Mouse (Mus musculus) cerebellum, adult 9-11 months (tissue): ENCODE measurements around the gene Gdpd5.

Source experiments
- DNase-seq: peaks from one replicate; pipeline ENCODE4 v3.0.0; 2022

Gdpd5 gene

DNA sequence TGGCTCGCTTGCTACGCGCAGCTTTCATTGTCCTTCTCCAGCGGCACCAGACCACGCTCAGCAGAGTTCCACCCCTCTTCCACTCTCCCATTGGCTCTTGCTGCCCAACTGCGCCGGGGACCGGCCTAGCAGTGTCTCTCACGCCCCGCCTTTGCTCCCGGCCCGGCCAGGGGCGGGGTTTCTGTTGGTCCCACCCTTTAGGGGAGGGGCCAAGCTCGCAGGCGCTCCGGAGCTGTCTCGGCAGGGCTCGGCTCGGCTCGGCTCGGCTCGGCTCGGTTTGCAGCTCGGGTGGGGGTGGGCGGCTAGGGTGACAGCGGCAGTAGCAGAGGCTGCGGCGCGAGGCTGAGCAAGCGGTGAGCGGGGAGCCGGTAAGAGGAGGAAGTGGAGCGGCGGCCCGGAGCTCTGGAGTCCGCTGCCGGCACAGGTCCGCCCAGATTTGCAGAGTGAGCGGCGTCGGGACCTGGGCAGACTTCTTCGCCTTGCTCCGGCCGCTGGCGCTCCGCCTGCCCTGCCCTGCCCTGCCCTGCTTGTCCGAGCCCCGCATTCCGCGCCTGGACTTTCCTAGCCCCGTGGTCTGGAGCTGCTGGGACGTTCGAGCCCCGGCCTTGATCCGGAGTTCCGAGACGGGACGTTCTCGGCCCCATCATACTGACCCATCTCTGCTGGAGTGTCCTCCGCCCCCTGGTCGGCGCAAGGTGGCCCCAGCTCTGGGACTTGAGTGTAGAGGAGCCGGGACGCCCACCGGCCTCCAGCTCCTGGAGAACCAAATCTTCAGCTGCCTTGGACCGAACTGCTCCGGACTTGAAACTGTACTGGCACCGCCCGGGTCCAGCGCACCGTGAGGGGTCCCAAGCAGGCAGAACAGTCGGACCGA is at the start of gene Gdpd5:
Gene Gdpd5 (plus strand): TSS at position 201 of the 874 bp plus-strand sequence.
- peak; percentile 98 for DNase-seq

DNA sequence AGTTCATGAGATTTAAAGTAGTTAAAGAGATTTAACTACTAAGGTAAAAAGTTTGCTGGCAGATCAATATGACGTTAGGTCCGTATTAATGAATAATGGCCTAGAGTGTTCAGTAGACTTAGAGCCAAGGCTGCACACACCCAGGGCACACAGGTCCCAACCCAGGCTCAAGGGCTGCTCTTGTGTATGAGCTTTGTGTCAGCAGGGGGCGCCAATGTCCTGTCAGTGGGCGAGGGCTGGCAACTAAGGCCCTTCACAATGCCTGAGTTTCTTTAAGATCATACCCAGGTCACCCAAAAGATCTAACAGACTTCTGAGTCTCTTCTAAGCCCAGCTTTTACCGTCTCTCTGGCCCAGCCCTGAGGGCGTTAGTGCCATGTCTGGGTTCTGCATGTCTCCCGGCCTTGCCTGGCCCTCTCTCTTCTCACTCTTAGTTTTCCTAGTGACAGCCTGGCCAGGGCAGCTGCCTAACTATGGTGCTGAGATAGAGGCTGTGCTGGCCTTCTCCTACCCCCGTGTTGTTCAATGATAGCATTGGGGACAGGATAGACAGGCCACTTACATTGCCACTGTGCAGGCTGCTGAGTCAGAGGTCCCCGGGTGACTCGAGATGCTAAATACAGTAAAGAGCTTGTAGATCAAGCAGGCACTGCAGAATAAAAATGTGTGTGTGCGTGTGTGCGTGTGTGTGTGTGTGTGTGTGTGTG is 48.3 kb upstream of the Gdpd5 start:
- peak; percentile 40 for DNase-seq

DNA sequence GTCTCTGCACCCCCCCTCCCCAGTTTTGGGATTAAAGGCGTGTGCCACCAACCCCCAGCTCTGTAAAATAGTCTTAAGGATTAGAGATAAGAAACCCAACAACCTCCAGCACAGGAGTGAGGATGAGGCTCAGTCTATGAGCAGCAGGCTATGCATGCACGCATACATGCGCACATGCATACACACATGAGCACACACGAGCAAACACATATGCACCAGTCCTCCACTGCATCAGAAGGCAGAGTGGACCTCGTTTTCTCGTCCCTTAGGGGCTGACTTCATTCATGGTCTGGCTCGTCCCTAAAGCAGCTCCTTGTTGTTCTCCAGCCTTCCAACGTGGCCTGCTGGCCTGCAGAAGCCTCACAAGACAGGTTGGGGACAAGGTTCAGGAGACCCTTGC is 40.5 kb upstream of the Gdpd5 start:
- no peak for DNase-seq

- DNase-seq = no peak
These were observed 37.6 kb upstream of the Gdpd5 start for GRCm38 (mm10) chr7:99343577-99343976.

- DNase-seq = no peak
These were observed 33.9 kb upstream of the Gdpd5 start for GRCm38 (mm10) chr7:99347268-99347667.

DNA sequence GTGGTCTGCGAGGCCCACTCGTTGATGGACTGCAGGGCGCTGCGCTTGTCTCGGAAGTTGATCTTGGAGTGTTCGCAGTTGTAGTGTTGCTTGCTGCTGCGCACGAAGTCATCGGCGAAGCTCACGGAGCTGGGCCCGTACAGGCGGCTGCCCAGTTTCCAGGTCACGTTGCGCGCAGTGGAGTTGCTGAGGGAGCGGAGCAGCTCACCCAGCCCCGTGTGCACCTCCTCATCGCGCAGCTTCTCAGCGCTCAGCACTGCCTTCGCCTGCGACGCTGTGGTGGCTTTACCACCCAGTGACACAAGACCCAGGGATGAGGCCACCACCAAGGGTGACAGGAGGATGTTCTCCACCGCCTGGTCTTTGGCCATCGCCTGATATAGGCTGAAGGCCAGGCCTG is 32.3 kb upstream of the Gdpd5 start:
- DNase-seq = no peak

GRCm38 (mm10) chr7:99349782-99350720 is 31.2 kb upstream of the Gdpd5 start:
- DNase-seq = no peak

- DNase-seq = peak; percentile 74
These were observed 30.0 kb upstream of the Gdpd5 start for GRCm38 (mm10) chr7:99351104-99351801.

DNA sequence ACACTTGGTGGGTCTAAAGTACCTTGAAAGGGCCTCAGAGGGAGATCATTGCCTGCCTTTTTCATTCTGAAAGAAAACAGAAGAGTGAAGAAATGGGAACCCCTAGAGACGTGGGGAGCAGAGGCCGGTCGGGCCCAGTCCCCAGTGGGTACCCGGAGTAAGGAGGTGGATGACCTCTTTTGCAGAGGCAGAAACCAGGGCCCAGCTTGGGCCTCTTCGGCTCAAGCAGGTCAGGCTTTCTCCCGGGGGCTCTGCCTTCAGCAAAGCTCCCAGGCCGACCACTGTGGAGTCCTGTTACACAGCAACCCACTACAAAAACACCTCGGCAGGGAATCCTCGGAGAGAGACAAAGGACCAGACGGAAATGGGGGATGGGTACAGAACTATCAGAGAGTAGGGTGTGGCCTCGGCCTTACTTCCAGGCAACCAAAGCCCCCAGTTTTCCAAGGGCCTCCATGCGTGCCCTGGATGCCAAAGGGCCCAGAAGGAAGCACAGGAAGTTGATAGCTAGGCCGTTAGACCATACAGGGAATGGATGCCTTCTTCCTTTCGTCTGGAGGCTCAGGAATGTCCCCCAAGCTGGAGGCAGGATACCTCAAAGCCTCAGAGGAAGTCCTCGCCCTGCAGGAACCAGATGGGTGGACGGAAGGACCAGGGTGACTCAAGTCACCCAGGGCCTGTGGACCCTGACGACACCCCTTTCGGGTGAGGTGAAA is 29.3 kb upstream of the Gdpd5 start:
- no peak for DNase-seq

GRCm38 (mm10) chr7:99352526-99353400 is 28.5 kb upstream of the Gdpd5 start, which contains the start of gene Serpinh1:
Gene Serpinh1, minus strand, starts transcription at chr7:99353239.
- DNase-seq = peak; percentile 30

DNA sequence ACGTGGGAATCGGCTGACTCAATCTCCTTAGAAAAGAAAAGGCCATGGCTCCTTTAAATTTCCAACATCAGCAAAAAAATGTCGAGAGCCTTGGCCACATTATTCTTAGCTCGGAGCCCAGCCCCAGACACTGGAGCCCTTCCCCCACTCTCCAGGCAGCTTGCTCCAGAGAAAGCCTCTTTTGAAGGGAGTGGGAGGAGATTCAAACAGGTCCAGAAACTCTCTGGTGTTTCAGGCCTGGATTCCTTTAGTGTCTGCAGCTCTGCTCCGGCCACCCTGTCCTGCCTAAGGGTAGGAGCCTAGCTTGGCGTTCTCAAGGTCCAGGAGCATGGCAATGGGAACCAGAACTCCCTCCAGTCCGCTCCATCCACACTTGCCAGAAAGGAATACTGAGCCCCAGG is 25.5 kb upstream of the Gdpd5 start:
- peak; percentile 32 for DNase-seq

DNA sequence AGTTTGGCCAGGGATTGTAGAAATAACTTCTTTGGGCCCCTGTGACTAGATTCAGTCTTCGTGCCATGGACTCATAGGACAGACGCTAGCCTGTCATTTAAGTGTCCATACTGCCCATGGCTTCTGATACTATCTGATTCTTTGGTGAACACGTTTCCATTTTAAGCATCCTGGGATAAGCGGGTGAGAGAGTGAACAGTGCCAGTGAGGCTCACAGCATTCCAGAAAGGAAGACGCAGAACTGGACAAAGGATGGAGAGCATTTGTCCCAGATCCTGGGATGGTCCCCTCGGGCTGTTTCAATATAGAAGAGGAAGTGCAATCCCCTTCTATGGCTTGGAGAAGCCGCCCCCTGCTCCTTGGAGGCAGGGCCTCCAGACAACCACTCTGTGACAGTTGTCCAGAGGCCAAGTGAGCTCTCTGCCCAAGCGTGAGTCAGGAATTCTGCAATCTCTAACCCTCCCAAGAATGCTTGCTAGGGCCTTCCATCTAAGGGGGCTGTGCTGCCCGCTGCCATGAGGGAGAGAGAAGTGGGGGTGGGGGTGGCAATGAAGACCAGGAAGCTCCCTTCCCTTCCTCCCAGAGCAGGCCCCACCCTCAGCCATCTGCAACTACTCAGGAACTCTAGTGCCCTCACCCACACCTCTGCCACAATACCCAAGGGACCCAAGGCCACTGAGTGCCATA is 24.8 kb upstream of the Gdpd5 start:
- no peak for DNase-seq

DNA sequence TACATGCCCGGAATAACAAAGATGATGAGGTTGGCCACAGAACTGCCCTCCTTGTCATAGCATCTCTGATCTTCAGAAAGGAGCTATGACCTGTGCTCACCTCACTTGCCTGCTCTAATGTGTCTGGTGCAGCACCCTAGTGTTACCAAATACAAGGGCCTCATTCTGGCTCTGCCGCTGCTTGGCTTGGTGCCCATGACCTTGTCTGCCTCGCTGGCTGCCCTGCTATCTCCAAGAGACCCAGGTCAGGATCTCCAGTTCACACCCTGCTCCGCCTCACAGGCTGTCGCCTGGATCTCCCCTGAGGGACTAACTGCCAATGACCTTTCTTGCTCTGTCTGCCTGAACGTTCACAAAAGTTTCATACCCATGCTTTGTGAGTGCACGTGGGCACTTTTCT is 24.0 kb upstream of the Gdpd5 start:
- no peak for DNase-seq

DNA sequence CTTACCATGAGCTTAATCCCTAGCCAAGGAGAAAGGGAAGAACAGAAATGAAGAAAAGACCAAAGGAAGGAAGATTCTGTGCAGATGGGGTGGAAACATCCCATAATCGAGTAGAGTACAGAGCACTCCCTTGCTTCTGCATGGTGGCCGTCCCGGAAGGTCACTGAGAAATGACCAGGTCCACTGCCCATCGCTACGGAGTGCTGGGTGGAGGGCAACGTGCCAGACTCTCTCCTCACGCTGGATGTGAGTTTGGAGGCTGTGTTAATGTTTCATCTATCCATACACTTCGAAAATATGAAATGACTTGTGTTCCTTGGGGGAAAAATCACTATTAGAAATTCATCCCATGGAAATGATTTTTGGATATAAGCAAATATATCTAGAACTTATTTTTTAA is 22.8 kb upstream of the Gdpd5 start:
- no peak for DNase-seq

DNA sequence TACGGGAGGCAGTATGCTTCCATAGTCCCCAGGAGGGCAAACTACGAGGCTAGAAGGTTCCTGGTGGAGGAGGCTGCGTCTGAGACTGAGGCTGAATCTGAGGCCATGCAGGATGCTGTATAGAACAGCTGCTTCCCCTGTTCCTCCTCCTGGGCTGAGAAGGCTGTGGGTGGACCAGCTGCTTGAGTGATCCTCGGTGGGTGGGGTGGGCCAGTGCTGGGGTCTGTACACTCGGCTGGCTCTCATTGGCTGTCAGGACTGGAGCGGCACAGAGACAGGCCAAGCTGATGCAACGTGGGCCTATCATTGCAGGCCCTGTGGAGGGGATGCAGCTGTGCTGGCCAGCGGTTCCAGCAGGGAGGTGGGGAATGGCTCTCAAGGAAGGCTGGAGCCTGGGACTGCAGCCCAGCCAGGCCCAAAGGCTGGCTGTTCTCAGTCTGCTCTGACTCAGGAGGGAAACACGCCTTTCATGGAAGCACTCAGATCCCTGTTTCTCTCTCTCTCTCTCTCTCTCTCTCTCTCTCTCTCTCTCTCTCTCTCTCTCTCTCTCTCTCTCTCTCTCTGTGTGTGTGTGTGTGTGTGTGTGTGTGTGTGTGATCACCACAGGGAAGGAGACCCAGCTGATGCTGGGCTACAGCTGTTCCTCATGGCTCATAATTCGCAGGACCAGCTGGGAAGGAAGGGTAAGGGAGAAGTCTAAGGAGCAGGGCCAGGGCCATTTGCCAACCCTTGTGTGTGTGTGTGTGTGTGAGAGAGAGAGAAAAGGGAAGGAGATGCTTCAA is 21.0 kb upstream of the Gdpd5 start:
- no peak for DNase-seq

DNA sequence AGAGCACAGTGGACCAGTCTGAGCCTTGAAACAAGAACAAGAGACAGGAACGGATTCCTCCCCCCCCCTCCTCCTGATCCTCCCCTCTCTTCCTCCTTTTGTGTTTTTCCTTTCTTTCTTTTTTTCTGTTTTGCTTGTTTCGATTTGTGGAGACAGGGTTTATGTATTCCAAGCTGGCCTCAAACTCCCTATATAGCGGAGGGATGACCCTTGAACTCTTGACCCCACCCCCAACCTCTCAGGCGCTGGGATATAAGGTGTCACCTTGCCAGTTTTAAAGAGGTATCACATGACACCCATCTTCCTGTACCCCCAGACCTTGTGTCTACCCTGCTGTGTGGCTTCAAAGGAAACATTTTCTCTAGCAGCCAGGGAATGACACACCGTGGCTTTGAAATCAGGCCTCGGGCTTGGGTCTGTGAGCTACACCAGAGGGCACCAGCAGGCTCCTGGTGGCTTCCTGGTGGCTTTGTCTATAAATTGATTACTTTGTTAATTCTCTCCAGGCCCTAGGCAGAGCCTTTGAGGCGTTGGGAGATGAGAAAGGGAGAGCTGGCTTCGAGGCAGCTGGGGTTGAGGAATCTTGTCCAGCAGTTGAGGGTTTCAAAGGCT is 20.3 kb upstream of the Gdpd5 start:
- no peak for DNase-seq

- no peak for DNase-seq
These were observed 19.1 kb upstream of the Gdpd5 start for GRCm38 (mm10) chr7:99362137-99362536.

- peak; percentile 56 for DNase-seq
These were observed 16.1 kb upstream of the Gdpd5 start for GRCm38 (mm10) chr7:99365069-99365468.

DNA sequence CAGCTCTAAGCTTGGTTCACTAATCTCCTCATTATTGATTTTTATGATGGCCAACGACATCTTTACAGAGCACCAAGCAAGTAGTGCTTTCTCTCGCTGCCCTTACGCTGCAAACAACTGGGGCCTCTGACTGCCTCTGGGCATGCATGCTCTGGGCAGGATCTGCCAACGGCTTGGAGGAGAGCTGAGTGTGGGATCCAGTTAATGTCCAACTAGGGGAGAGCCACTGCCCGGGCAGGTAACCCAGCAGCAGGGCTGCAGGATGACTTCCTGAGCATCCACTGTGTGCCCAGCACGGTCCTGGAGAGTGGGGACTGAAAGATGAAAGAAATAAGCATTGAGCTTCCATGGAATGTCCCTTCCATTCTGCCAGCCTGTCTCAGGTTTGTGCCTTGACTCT is 14.5 kb upstream of the Gdpd5 start:
- no peak for DNase-seq
